Mouse (Mus musculus) erythroblast, embryonic 14.5 days (primary cell): ENCODE measurements around the gene Tnnt2.

Experiments used
- GATA1 ChIP-seq: IDR thresholded peaks from 2 replicates; pipeline ENCODE4 v1.6.1; 2012; ENCODE audit warnings: low read length, inconsistent platforms, mixed read lengths
- TAL1 ChIP-seq: IDR thresholded peaks from 3 replicates; pipeline ENCODE4 v1.6.1; 2012; ENCODE audit warnings: low read length, inconsistent platforms, mixed read lengths

GRCm38 (mm10) chr1:135856070-135856469 lies 19.9 kb downstream of the Tnnt2 start:
- no peak for TF ChIP-seq TAL1
- no peak for TF ChIP-seq GATA1
